Mouse (Mus musculus) frontal cortex, postnatal 36 days (tissue): ENCODE data around the gene Smim11.

ENCODE experiments used
- DNase-seq, 2 experiments: peaks; one replicate each; pipeline ENCODE4 v3.0.0; 2022; ENCODE audit warnings: low spot score in 2 of 2

Gene Smim11

DNA sequence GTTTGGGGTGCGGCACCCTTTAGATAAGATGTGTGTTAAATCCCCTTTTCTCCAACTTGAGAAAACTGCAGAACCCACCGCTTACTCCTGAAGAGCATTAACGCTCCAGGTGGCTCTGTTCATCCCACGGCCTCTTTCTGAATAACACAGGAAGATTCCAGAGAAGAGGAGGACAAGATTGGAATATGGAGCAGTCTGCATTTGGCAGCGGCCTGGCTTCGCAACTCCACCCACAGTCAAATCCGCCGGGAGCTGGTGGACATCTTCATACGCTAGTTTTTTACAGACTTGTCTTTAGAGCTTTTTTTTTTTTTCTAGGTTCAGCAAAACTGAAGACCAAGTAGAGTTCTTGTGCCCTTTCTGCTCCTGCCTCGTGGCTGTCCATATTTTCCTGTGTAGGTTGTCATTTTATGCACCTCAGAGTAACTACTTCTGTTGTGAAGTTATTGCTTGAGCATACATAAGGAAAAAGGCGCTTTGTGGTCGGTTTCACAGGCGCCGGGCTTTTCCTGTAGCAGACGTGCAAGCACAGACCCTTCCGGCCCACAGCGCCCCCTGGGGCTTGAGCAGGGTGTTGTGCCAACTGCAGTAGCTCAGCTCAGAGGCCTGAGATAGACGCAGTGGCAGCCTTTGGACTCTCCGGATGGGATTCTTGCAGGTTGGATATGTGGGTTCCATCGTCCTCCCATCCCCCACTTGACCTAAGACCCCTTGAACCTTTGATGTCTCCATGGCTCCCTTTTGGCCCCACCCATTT, 18.4 kb downstream of the Smim11 start:
- DNase-seq: peak; percentile 35 to 70

DNA sequence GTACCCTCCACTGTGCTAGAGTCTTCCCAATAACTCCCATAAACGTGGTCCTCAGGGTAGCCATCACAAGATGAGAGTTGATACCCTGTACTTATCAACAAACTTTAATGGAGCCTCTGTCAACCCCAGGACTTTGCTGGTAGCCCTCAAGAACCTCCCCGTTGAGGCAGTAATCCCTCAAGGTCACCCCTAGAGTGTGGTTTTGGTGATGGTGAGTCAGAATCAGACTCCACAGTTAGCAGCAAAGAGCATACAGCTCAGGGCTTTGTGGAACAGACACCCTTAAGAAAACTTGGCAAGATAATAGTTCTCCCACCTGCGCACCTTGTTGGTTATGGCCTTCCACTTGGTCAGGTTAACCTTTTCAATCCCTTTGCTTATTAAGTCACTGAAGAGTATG, 19.3 kb downstream of the Smim11 start:
- no peak for DNase-seq

DNA sequence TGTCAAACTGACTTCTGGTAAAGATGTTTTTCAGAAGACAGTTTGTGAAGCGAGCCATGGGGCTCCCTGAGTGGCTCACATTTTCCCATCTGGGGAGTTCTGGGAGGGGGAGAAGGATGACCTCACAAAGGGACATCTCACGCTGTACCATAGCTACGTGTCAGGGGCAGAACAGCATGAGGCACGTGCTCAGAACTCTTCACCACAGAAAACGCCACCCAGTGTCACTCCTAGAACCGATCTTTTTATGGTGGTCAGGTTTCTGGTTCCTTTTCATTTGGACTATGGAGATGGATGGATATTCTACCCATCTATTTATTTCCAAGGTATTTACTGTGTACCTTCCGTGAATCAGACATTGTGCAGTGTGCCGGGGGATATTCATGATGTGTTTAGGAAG, 20.3 kb downstream of the Smim11 start, which contains the start of gene Fam243:
Fam243 (minus strand) TSS at position 101 of the 400 bp plus-strand sequence.
- no peak for DNase-seq

DNA sequence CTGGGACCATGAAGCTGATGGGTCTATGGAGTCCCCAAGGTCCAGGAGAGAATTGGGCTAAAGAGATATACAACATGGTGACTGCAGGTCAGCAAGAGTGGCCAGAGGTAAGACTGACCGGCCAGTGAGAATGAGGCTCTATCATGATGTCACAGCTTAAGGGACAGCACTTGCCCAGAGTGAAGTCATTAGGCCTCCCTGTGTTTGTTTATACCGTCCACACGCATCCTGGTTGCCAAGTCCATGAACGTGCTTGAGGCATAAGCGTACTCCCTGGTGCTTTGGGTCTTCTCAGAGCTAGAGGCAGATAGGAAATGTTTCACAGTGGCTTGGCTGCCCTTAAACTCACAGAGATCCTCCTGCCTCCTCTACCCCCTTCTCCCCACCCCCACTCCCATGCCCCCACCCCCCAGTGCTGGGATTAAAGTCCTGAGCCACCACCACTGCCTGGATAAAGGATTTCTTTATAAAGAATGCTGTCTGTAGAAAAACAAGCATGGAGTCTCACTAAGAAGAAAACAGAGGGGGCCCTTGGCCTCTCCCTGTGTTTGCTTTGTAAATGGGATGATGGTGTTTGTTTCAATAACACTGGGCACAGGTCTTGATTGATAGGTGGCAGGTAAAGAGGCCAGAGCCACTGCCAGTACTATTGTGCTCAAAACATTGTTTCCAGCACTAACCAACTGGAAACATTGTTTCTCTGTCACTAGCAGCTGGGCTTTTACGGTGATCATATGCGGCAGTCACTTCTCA, 23.4 kb downstream of the Smim11 start:
- DNase-seq: no peak

DNA sequence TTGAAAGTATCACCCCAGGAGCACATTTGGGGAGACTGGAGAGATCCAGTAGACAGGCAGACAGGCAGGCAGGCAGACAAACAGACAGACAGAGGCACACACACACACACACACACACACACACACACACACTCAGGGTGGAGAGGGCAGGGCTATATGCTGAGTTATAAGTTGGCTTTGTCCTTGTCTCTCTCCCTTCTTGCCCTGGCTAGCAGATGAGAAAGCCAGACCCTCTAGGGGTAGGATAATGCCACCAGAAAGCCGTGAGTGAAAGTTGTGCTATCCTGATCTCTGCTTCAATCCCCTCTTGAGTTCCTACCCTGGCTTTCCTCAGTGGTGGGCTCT, 23.9 kb downstream of the Smim11 start:
- DNase-seq: no peak

DNA sequence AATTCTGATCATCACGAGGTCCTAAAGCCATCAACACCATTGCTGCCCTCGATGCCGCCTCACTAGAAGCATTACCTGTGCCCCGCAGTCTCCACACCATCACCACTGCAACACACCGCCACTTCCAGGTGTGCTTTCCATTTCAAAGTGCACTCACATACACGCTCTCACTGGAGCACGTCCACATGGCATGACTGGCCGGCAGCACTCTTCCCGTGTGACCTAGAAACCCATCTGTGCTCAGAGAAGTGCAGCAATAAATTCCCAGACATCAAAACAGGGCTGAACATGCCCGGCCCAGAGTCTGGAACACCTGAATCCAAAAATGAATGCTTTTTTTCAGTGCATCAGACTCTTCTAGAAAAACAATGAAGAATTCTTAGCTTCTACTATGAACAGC, 26.8 kb downstream of the Smim11 start:
- no peak for DNase-seq

DNA sequence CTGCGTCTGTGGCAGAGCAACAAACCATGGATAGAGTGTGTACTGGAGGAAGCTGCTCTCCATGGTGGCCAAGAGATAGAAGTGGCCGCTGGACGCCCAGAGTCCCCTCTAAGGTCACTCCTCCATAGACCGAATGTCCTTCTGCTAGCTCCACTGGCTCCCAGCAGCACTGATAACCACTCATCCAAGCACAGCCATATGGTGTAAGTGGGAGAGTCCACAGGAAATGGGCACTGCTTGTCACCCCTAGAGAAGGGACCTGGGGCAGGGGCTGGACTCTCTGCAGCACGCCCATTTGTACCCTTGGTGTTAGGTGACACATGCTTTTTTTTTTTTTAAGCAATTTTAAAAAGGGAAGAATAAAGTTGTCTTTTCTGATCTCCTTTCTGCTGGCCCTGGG, 29.9 kb downstream of the Smim11 start:
- DNase-seq: no peak

DNA sequence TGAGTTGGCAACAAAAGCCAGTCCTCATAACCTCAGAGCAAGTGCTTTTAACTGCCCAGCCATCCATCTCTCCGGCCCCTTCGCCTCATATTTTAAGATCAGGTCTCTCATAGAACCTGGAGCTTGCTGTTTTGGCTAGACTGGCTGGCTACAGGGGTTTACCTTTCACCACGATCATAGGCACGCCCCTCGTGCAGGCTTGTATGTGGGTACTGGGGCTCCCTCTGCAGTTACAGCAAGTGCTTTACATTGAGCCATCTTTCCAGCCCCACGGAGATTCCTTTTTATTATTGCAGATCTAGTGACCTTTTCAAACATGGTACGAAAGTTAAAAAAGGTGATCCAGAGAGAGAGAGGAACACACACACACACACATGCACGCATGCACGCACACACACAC, 33.5 kb downstream of the Smim11 start:
- no peak for DNase-seq

DNA sequence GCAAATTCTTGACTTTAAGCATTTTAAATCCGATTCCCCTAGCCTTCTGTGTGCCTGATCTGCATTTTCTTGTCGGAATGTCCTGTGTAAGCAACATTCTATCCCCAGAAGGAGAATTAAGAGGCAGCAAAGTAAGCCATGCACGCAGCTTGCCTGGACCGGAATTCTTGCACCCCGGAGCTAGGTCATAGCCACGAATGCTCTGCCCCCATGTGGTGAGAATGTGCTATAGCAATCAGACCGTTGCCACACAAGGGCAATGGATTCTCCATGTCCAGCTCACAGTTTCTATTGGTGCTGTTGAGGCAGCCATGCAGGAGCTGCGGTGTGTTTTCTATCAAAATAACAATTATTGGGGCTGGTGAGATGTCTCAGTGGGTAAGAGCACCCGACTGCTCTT, 35.2 kb downstream of the Smim11 start:
- DNase-seq: peak; percentile 74 to 83

DNA sequence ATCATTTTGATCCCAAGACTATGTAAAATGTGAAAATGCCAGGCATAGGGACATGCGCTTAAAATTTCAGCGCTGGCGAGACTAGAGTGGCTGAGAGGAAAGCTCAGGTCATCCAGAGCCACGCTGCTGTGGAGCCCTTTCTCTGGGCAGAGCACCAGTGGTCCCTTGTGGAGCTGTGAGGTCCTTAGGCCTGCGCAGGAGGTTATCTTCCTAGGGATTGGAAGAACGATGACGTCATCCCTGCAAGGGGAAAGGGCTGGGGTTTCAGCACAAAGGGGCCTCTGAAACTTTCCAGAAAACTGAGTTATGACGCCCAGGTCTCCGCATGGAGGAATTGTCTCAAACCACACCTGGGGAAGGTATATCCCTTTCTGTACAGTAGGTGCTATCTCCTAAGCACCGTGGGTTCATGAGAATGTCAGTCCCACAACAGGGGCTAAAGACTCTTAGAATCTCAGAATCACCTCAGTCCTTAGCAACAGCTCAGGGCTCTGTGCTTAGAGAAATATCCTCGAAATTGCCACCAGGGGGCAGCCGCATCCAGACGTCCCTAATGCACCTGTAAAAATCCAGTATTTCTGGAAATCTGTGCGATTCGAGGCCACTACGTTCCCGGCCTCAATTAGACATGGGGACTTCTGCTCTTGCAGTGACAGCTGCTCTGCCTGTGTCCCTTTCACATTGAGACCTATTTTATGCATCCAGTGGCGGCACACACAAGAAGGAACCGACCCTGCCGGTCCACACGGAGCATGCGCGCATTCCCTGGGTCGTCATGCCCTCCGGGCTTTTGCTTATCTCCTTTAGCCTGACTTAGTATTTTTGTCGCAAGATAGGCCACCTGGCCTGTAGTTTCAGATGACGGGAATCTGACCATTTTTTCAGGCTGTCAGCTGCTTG, 39.8 kb downstream of the Smim11 start:
- DNase-seq: peak; percentile 72 to 73

DNA sequence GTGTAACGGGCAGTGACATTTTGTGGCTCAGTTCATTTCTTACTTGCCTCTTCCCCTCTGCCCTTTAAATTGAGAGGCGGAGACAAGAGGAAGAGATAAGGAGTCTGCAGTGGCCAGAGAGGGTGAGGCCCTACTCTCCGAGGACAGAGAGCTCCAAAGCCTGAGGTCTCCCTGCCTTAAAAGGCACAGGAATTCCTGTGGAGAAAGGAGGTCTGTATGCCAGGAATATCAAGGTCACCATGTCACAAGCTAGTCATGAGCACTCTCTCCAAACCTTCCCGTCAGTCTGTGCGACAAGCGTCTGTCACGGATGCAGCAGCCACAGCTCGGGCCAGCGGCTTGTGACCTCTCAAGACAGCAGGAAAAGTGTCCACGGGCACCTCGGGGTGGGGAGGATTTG, 44.1 kb downstream of the Smim11 start:
- no peak for DNase-seq

DNA sequence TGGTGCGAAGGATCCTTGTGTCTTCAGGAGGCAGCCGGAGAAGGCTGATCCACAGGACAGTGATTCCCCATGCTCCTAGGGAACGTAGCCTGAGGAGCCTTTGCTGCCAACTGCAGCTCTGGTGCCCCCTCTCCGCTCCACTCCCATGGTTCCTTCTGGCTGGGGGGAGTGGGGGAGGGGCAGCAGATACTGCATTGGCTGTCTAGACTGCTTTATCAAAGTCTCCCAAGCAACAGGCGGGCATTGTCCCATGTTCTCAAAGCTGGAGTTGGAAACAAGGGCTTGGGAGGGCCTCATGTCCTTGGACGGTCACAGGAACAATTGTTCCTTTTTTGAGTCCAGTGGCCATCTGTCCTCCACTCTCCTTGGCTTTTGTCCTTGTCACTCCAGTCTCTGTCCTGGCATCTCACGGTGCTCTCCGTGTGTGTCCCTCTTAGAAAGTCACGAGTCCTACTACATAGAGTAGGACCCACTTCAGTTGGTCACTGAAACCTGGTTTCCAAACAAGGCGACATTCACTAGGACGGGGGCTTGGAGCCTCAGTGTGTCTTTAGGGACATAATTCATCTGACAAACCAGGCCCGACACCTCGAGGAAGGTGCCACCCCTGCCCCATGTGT, 45.3 kb downstream of the Smim11 start:
- no peak for DNase-seq

DNA sequence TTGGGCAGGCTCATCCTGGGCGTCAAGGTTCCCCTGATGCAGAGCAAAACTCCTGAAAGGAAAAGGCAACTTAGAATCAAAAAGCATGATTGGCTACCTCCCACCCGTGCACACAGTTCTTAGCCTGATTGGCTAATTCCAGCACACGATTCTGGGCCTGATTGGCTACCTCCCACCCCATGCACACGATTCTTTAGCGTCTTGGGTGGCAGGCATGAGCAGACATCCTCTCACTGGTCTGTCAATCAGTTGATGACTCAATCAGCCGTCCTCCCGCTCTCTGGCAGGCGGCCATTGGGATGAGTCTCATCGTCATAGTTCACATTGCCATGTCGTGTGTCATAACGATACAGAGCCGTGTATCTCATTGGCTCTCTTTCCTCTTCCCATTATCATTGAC, 47.9 kb downstream of the Smim11 start:
- no peak for DNase-seq

DNA sequence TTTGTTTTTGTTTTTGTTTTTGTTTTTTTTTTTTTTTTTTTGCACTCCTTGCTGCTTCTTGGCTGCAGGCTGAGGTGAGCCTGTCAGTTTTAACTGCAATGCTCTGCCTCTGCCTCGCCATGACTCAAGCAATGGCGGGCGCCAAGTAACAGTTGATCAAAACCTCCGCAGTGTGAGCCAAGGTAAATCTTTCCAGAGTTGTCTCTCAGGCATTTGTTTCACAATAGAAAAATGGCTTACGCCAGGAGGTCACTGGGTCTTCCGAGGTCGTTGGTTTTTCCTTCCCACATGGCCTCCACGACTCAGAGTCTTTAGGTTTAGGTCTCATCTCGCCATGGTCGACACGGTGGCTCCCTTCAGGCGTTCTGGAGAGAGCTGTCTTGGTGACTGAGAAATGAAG, 52.2 kb downstream of the Smim11 start:
- DNase-seq: no peak

DNA sequence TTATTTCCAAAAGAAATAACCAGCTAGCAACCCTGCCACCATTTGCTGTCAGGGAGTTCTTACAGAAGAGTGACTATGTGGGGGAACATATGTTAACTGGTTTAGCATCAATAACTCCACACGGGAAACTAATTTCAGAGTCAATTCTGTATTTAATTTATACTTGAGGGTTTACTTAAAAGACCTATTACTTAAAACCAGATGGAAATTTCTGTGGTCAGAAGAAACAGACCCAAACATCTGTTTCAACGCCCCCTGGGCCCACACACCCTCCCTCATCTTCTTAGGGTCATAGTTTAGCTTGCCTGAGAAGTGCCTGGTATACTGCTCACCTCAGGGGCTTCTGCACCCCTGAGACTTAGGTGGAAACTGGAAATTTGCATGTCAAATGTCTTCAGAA, 52.8 kb downstream of the Smim11 start:
- DNase-seq: no peak

DNA sequence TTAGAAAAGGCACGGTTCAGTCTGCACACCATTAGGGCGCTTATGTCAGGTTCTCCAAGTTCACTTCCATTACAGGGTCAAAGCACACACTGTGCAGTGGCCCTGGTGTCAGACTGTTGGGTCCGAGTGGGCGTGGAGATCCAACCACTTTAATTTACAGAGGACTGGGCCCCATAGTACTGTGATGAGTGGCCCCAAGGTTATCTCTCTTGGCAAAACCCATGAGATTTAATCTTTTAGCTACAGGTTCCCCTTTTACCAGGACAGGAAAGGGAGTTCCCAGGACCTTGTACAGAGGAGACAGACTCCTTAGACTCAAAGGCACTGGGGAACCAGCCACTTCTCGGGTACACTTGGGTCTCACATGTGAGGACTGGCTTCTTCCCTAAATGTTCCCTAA, 54.3 kb downstream of the Smim11 start:
- no peak for DNase-seq

DNA sequence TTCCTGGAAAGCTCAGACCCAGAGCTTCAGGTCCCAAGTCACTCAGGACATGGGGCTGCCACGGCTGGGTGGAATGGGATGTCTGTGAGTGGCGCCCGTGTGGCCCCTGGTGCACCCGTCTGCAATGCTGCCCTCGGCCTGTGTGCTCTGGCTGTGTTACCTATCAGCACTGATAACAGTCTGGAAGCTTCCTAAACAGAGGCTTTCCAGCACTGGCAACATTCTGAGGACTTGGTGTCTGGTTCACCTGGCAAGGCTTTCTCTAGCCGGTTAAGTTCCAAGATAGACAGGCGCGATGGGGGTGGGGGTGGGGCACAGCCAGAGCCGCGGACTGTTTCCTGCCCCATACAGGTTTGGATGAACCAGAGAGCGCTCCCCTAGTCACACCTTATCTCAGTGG, 54.9 kb downstream of the Smim11 start:
- DNase-seq: no peak

DNA sequence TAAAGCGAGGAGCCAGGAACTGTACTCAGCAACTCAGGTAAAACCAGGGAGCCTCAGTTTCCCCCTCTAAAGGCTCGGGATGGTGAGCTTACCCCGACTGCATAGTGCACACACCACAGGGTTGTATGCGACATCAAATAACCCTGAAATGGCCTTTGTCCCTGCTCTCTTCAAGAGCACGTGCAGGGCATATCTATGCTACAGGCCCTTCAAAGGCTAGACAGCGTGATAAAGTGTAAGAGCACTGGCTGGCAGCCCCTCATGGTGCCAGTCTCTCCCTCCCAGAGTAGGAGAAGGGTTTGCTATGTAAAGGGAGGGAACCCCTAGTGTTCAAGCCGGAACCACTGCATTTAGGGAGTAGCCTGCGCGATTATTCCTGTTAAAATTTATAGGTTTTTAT, 55.9 kb downstream of the Smim11 start:
- DNase-seq: no peak

DNA sequence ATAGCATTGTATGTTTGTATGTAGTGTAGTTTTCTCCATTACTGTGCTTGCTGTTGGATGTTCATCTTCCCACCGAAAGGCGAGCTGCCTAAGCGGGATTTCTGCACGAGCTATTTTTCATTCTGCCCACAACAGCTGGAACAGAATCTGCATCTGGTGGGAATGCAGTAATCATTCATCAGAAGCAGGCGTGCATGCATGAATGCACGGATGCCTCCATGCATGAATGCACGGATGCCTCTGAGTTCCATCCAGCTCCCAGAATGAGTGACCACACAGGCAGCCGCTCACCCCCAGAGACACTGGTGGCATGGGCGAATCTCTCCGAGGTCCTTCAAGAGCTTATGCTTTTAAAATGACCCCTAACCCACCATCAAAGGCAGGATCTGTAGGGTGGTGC, 56.5 kb downstream of the Smim11 start:
- no peak for DNase-seq

DNA sequence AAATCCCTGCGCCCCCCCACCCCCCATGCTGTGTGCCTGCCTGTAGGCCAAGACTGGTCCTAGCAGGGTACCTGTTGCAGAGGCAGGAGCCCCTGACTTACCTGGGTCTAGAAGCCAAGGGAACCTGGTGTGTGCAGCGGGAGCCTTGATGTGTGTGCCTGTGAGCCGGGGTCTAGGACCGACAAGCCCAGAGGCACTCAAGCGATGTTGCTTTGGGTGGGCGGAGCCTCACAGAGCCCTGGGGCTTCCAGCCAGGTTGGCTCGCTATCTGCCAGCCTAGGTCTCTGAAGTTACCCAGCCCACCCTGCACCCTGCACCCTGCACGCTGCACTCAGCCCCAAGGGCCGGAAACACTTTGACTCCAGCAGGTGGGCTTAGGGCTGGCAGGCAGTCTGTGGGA, 57.6 kb downstream of the Smim11 start:
- no peak for DNase-seq

DNA sequence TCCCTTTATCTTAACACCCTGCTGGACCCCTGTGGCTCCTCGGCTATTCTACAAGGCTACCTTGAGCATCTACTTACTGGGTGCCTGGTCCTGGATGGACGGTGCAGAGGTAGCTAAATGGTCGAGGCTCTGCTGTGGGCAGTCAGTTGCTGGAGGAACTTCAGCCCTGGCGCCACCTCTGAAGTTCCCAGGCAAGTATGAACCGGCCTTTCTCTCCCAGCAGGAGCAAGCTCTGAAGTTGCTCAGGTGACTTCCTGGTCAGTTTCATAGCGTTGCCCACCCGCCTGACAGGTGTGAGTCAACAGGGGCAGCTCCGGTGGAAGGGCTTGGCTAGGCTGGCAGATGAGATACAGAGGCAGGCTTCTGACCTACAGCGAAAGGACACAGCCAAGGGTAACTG, 58.1 kb downstream of the Smim11 start, which contains the start of gene Kcne1:
Kcne1 (minus strand) TSS at position 240 of the 400 bp plus-strand sequence.
- no peak for DNase-seq

DNA sequence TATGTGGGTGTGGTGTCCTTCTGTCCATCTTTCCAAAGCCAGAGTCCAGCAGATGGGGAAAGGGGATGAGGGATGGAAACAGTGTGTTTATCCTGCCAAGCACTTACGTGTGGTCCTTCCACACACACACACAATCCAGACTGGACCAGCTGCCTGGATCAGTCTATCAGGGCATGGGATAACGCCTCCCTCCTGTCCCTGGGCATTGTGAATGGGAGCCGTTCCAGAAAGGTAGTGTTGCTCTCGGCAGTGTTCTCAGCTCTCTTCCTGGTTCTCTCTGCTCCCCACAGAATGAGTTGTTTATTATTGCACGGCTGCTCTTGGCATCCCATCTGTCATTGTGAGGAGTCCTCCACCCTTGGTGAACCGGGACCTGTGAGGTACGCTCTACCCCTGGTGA, 59.6 kb downstream of the Smim11 start:
- DNase-seq: no peak
